Mouse (Mus musculus) small intestine, adult 2 months (tissue): Measurements from ENCODE around the gene Ccr1l1. TPM values are rescaled to one million over a fixed set of nuclear protein-coding genes. Genes with fewer than 3 reads are reported as not detected.

ENCODE experiments used
- H3K27ac ChIP-seq: fragments of 200-500 bp; 2 replicates; pipeline ENCODE4 v1.5.1; 2012; ENCODE audit warnings: low read depth, low read length, control low read depth, inconsistent platforms; ENCODE audit not compliant: insufficient read depth
- H3K27me3 ChIP-seq: fragments of 200-500 bp; 2 replicates; pipeline ENCODE4 v1.6.1; 2012; ENCODE audit warnings: mild to moderate bottlenecking, moderate library complexity, low read length, inconsistent platforms; ENCODE audit not compliant: control insufficient read depth, insufficient read depth
- H3K36me3 ChIP-seq: fragments of 200-500 bp; 2 replicates; pipeline ENCODE4 v1.6.1; 2012; ENCODE audit warnings: mild to moderate bottlenecking, low read length, control low read depth, inconsistent platforms; ENCODE audit not compliant: control insufficient read depth, insufficient read depth
- H3K4me1 ChIP-seq: fragments of 200-500 bp; 2 replicates; pipeline ENCODE4 v1.6.1; 2012; ENCODE audit warnings: low read length, inconsistent platforms, mixed read lengths; ENCODE audit not compliant: control insufficient read depth, insufficient read depth, insufficient read length
- H3K4me3 ChIP-seq: fragments of 200-500 bp; 2 replicates; pipeline ENCODE4 v1.5.1; 2012; ENCODE audit warnings: low read depth, mild to moderate bottlenecking, control low read depth, inconsistent platforms, low read length, moderate library complexity
- CTCF ChIP-seq: fragments of 200-500 bp; IDR thresholded peaks from 2 replicates; pipeline ENCODE4 v1.5.1; 2012; ENCODE audit warnings: low read depth, mild to moderate bottlenecking, control low read depth, inconsistent platforms, low read length, moderate library complexity, mixed read lengths; ENCODE audit not compliant: insufficient replicate concordance, insufficient read length; ENCODE audit errors: extremely low read depth
- POLR2A ChIP-seq: fragments of 200-500 bp; IDR thresholded peaks from 2 replicates; pipeline ENCODE4 v1.6.1; 2012; ENCODE audit warnings: low read depth, mild to moderate bottlenecking, control low read depth, inconsistent platforms, low read length, moderate library complexity
- WGBS: fragments of 180-500 bp; shearing (Covaris S2); methylation state at CpG from one replicate; pipeline ENCODE4 v1.1.7; 2018; 5-methylcytosine and 5-hydroxymethylcytosine counted together
- polyA plus RNA-seq: library from polyadenylated mRNA; depleted of rRNA; stranded (reverse); fragments of >200 nt; gene quantifications from 2 replicates; pipeline ENCODE4 v1.2.3, GENCODE M21; 2012

The Ccr1l1 gene
- polyA plus RNA-seq, 1 experiment = not detected

- H3K36me3 ChIP-seq = no peaks in the 10 kb centered on the region
Measured at GRCm38 (mm10) chr9:123956892-123957291, 21.3 kb downstream of the Ccr1l1 start.

GRCm38 (mm10) chr9:123953551-123953950 lies 24.7 kb downstream of the Ccr1l1 start:
- H3K27me3 ChIP-seq = no peaks in the 10 kb centered on the region; the same call in 1 of the 2 replicates
- no peak overlapping the region for H3K27ac ChIP-seq
- no peak for TF ChIP-seq CTCF
- no peak for TF ChIP-seq POLR2A
- WGBS = 65% methylated on average over 2 of the region's 2 CpGs
- H3K4me3 ChIP-seq = no peak overlapping the region
- H3K36me3 ChIP-seq = no peaks in the 10 kb centered on the region
- H3K4me1 ChIP-seq = no peaks in the 10 kb centered on the region

More at GRCm38 (mm10) chr9:123956892-123957291, 21.3 kb downstream of the Ccr1l1 start:
- Histone ChIP-seq H3K4me1 (no peaks in the 10 kb centered on the region), H3K27ac (no peak overlapping the region), H3K4me3 (no peak overlapping the region), H3K27me3 (no peaks in the 10 kb centered on the region; the same call in 1 of the 2 replicates)
- TF ChIP-seq CTCF (no peak), POLR2A (no peak)
- WGBS = 64% methylated on average over 1 of the region's 1 CpGs

GRCm38 (mm10) chr9:123951176-123951575 lies 27.0 kb downstream of the Ccr1l1 start:
- no peaks in the 10 kb centered on the region for H3K27me3 ChIP-seq
- TF ChIP-seq POLR2A (no peak), CTCF (no peak)
- H3K4me3 ChIP-seq = no peak overlapping the region
- no peaks in the 10 kb centered on the region for H3K4me1 ChIP-seq
- 88% methylated on average over 1 of the region's 1 CpGs for WGBS
- no peak overlapping the region for H3K27ac ChIP-seq
- no peaks in the 10 kb centered on the region for H3K36me3 ChIP-seq

- Histone ChIP-seq H3K4me1 (no peaks in the 10 kb centered on the region), H3K27ac (no peak overlapping the region), H3K36me3 (no peaks in the 10 kb centered on the region), H3K4me3 (no peak overlapping the region), H3K27me3 (no peaks in the 10 kb centered on the region)
- TF ChIP-seq POLR2A (no peak), CTCF (no peak)
- WGBS = 79% methylated on average over 2 of the region's 2 CpGs
Measured at GRCm38 (mm10) chr9:123949432-123949831, 28.8 kb downstream of the Ccr1l1 start.

GRCm38 (mm10) chr9:123947815-123948214 lies 30.4 kb downstream of the Ccr1l1 start:
- Histone ChIP-seq H3K27me3 (no peaks in the 10 kb centered on the region), H3K36me3 (no peaks in the 10 kb centered on the region), H3K4me3 (no peak overlapping the region), H3K4me1 (no peaks in the 10 kb centered on the region), H3K27ac (no peak overlapping the region)
- WGBS = 75% methylated on average over 1 of the region's 1 CpGs
- TF ChIP-seq POLR2A (no peak), CTCF (no peak)

- 79% methylated on average over 3 of the region's 3 CpGs for WGBS
- peak overlapping the region; percentile 20; the same call in 1 of the 2 replicates for H3K27ac ChIP-seq
- no peak for TF ChIP-seq CTCF
- no peak for TF ChIP-seq POLR2A
- no peaks in the 10 kb centered on the region for H3K27me3 ChIP-seq
- peaks cover 4% of the 10 kb centered on the region; the same call in 1 of the 2 replicates for H3K4me1 ChIP-seq
- H3K4me3 ChIP-seq = no peak overlapping the region
- no peaks in the 10 kb centered on the region for H3K36me3 ChIP-seq
Measured at GRCm38 (mm10) chr9:123942025-123942424, 36.2 kb downstream of the Ccr1l1 start.

- TF ChIP-seq CTCF = no peak
- TF ChIP-seq POLR2A = no peak
- 62% methylated on average over 2 of the region's 2 CpGs for WGBS
- H3K4me1 ChIP-seq = peaks cover 4% of the 10 kb centered on the region; the same call in 1 of the 2 replicates
- no peaks in the 10 kb centered on the region for H3K27me3 ChIP-seq
- H3K4me3 ChIP-seq = no peak overlapping the region
- no peaks in the 10 kb centered on the region for H3K36me3 ChIP-seq
- H3K27ac ChIP-seq = peak overlapping the region; percentile 81
Measured at GRCm38 (mm10) chr9:123941316-123941715, 36.9 kb downstream of the Ccr1l1 start.

- Histone ChIP-seq H3K27me3 (no peaks in the 10 kb centered on the region), H3K27ac (peak overlapping the region; percentile 81; the same call in 1 of the 2 replicates)
- TF ChIP-seq CTCF (no peak), POLR2A (no peak)
Measured at GRCm38 (mm10) chr9:123940628-123941027, 37.6 kb downstream of the Ccr1l1 start.

More at GRCm38 (mm10) chr9:123940628-123941027, 37.6 kb downstream of the Ccr1l1 start:
- Histone ChIP-seq H3K4me1 (peaks cover 4% of the 10 kb centered on the region; the same call in 1 of the 2 replicates), H3K36me3 (no peaks in the 10 kb centered on the region), H3K4me3 (no peak overlapping the region)
